ENCODE assay signal across 19 mouse cellular contexts in the genomic region with DNA sequence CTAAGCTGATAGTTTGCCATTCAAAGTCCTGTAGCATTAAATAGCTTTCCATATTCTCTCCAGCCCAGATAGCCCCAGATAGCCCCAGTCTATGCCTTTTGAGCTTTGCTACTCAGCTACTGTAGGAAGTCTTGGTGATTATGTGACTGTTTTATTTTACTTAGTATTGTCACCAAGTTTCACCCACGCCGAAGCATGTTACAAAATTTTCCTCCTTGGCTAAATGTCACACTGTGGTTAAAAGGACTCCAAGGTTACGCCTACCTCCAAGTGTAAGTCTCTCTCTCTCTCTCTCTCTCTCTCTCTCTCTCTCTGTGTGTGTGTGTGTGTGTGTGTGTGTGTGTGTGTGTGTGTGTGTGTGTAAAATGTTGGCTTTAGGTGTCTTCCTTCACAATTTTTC.
A peak's percentile ranks its signal among the peaks of the same experiment; 100 is the strongest.
DNase-seq lines count a peak whose midpoint lies in the region; ATAC-seq lines count a peak whose summit lies in the region.
"Had no signal": no experiment of that assay in that cellular context is flagged by ENCODE, and none has a peak within 500 bp of the region (broad histone marks: within the 10 kb centered on the region; RNA-seq: fewer than 3 reads in every experiment).

No protein-coding gene starts in this region.

- no peak overlapping the region for H3K27ac ChIP-seq in kidney, embryonic 14.5 days (ENCODE audit: low read depth, low read length)
- H3K27ac ChIP-seq: embryonic facial prominence, embryonic 12.5 days; forebrain, embryonic 12.5 days; hindbrain, embryonic 15.5 days had no signal

- WGBS in kidney, embryonic 14.5 days, result 96% methylated on average over 3 of the region's 3 CpGs

- H3K4me1 ChIP-seq in kidney, embryonic 14.5 days (ENCODE audit: control insufficient read depth, insufficient read depth, low read length), result peaks cover 12% of the 10 kb centered on the region; the same call in 1 of the 2 replicates
- H3K4me1 ChIP-seq: embryonic facial prominence, embryonic 12.5 days; forebrain, embryonic 12.5 days; heart, embryonic 12.5 days; hindbrain, embryonic 15.5 days had no signal

- H3K36me3 ChIP-seq in kidney, embryonic 14.5 days (ENCODE audit: control insufficient read depth, insufficient read depth, low read length), result no peaks in the 10 kb centered on the region
- H3K36me3 ChIP-seq: embryonic facial prominence, embryonic 12.5 days; forebrain, embryonic 12.5 days; heart, embryonic 12.5 days; hindbrain, embryonic 15.5 days had no signal

- no peak overlapping the region for H3K4me3 ChIP-seq in kidney, embryonic 14.5 days (ENCODE audit: low read length)
- H3K4me3 ChIP-seq: embryonic facial prominence, embryonic 12.5 days; forebrain, embryonic 12.5 days; heart, embryonic 12.5 days; hindbrain, embryonic 15.5 days had no signal

- no peak overlapping the region for H3K9ac ChIP-seq in kidney, embryonic 14.5 days (ENCODE audit: low read depth, low read length)
- H3K9ac ChIP-seq: embryonic facial prominence, embryonic 12.5 days; forebrain, embryonic 12.5 days; heart, embryonic 12.5 days; hindbrain, embryonic 15.5 days had no signal

- no peak overlapping the region for H3K4me2 ChIP-seq in kidney, embryonic 14.5 days (replicated peaks; ENCODE audit: low read depth, low read length)
- H3K4me2 ChIP-seq: embryonic facial prominence, embryonic 12.5 days; forebrain, embryonic 12.5 days; heart, embryonic 12.5 days; hindbrain, embryonic 15.5 days had no signal

- ATAC-seq in CD4-positive, CD25-positive, alpha-beta regulatory T cell, adult 4 months, result peak; percentile 65
- peak; percentile 73 for ATAC-seq in monocyte, adult 5-6 weeks (replicated peaks; ENCODE audit: insufficient number of reproducible peaks, low FRiP score, low TSS enrichment, poor library complexity, severe bottlenecking)
- ATAC-seq in kidney, embryonic 14.5 days (ENCODE audit: low FRiP score, low TSS enrichment), result no peak
- ATAC-seq: forebrain, embryonic 16.5 days had no signal

- no peaks in the 10 kb centered on the region for H3K9me3 ChIP-seq in kidney, embryonic 14.5 days (ENCODE audit: control insufficient read depth, low read length)
- H3K9me3 ChIP-seq: embryonic facial prominence, embryonic 12.5 days; forebrain, embryonic 12.5 days; hindbrain, embryonic 15.5 days had no signal

- H3K27me3 ChIP-seq in kidney, embryonic 14.5 days (ENCODE audit: control insufficient read depth, insufficient read depth, low read length), result no peaks in the 10 kb centered on the region
- H3K27me3 ChIP-seq: embryonic facial prominence, embryonic 12.5 days; forebrain, embryonic 12.5 days; heart, embryonic 12.5 days; hindbrain, embryonic 15.5 days; Patski had no signal

- DNase-seq in lung, postnatal 36 days, result peak; percentile 46
- DNase-seq in lung, postnatal 14 days, result no peak
- peak; percentile 23 for DNase-seq in fat pad, adult 2 months (ENCODE audit: extremely low read depth, low read depth, low spot score)
- no peak for DNase-seq in kidney, adult 8-10 months
- DNase-seq: adrenal gland, adult 2 months; adrenal gland, postnatal 25 days; cerebellum, adult 11 months; cerebellum, adult 8-10 months; cerebellum, postnatal 14 days; gastrocnemius, postnatal 10 days had no signal

Comparison
In these comparisons a context has a peak if more than half of its experiments do, and no peak if none do; other contexts are left out.
1. DNase-seq: peak in lung, postnatal 36 days (single experiment) and fat pad, adult 2 months (single experiment); none in lung, postnatal 14 days (single experiment) and kidney, adult 8-10 months (0 of 2).